Mouse (Mus musculus) kidney, embryonic 16.5 days (tissue): ENCODE results near the gene Tuba1b. TPM values are rescaled to one million over a fixed set of nuclear protein-coding genes. Genes with fewer than 3 reads are reported as not detected.

Experiments used
- polyA plus RNA-seq: library from polyadenylated mRNA; unstranded; fragments of >200 nt; fragmentation: Nextera tagmentation; extraction: Ambion mirVana; gene quantifications from 2 replicates; pipeline ENCODE4 v1.2.1, GENCODE M21; 2015

Tuba1b gene
- polyA plus RNA-seq, 1 experiment from 2014 or later, result 1,826 TPM

Other genes with a start within 250 kb of the Tuba1b start
- 0.95 and 1.1 TPM in 2 replicates for gene Ccdc65, start 226.4 kb downstream of the Tuba1b start, polyA plus RNA-seq
- gene Fkbp11, start 206.4 kb downstream of the Tuba1b start, polyA plus RNA-seq, result 36.6 and 39.1 TPM in 2 replicates
- 56.3 and 59.5 TPM in 2 replicates for gene Arf3, start 171.4 kb downstream of the Tuba1b start, polyA plus RNA-seq
- gene Wnt10b, start 156.4 kb downstream of the Tuba1b start, polyA plus RNA-seq, result 0.17 TPM in 1 of 2 replicates, not detected in the other
- gene Wnt1, start 144.7 kb downstream of the Tuba1b start, polyA plus RNA-seq, result not detected in 2 replicates
- 2.6 and 3.3 TPM in 2 replicates for gene Ddn, start 125.1 kb downstream of the Tuba1b start, polyA plus RNA-seq
- 103 and 119 TPM in 2 replicates for gene Prkag1, start 103.0 kb downstream of the Tuba1b start, polyA plus RNA-seq
- 12.4 and 14.1 TPM in 2 replicates for gene Kmt2d, start 63.4 kb downstream of the Tuba1b start, polyA plus RNA-seq
- gene Rhebl1, start 40.0 kb downstream of the Tuba1b start, polyA plus RNA-seq, result 16.7 and 18.3 TPM in 2 replicates
- 1.4 and 1.8 TPM in 2 replicates for gene Dhh, start 36.0 kb downstream of the Tuba1b start, polyA plus RNA-seq
- gene Lmbr1l, start 16.3 kb downstream of the Tuba1b start, polyA plus RNA-seq, result 17.6 and 18.9 TPM in 2 replicates
- not detected in 2 replicates for gene Gm49450, start 19.0 kb upstream of the Tuba1b start, polyA plus RNA-seq
- gene Tuba1a, start 19.1 kb upstream of the Tuba1b start, polyA plus RNA-seq, result 925 and 946 TPM in 2 replicates
- gene Tuba1c, start 95.3 kb upstream of the Tuba1b start, polyA plus RNA-seq, result 213 and 219 TPM in 2 replicates
- 3.3 and 5.8 TPM in 2 replicates for gene Prph, start 120.6 kb upstream of the Tuba1b start, polyA plus RNA-seq
- 35.8 and 45.8 TPM in 2 replicates for gene Troap, start 140.0 kb upstream of the Tuba1b start, polyA plus RNA-seq
- gene C1ql4, start 153.3 kb upstream of the Tuba1b start, polyA plus RNA-seq, result 0.94 and 1.2 TPM in 2 replicates
- gene Dnajc22, start 158.6 kb upstream of the Tuba1b start, polyA plus RNA-seq, result 8.0 and 10.0 TPM in 2 replicates
- gene Spats2, start 191.4 kb upstream of the Tuba1b start, polyA plus RNA-seq, result 42.1 and 42.9 TPM in 2 replicates